Mouse (Mus musculus) mammary gland, adult 2 months (tissue): ENCODE measurements around the gene Nup85. TPM values are rescaled to one million over a fixed set of nuclear protein-coding genes. Genes with fewer than 3 reads are reported as not detected.

ENCODE experiments used
- polyA plus RNA-seq: library from polyadenylated mRNA; depleted of rRNA; stranded (reverse); fragments of >200 nt; gene quantifications from 2 replicates; pipeline ENCODE4 v1.2.3, GENCODE M21; 2012; ENCODE audit warnings: low replicate concordance; rRNA removed

Nup85 gene
- 30.2 and 65.1 TPM in 2 replicates for polyA plus RNA-seq

GRCm38 (mm10) chr11:115564064-115564809, at the start of gene Nup85:
Nup85 (plus strand) TSS chr11:115564434.

DNA sequence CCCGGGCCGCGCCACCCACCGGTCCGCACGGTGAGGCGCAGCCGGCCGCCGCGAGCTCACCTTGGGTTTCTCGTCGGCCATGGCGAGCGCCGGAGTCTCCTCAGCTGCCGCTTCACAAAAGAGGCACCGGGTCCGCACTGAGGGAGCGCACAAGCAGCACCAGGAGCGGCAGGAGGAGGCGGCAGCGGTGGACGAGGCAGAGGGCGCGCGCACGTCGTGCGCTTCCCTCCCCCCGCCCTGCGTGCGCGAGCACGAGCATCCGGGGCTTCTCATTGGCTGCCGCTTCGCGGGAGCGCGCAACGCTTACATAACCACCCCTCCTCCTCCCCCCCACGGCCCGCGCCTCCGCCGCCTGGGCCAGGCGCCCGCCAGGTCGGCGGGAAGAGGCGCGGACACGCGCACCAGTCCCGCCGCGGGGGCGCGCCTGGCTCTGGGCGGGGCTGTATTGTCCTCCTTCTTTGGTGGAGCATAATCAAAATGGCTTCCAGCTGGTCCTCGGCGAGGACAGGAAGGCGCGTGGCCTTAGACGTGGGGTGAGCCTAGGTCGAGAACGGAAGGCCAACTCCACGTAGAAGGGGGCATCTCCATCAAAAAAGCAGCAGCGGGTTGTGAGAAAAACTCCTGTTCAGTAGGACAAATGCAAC, 28.1 kb upstream of the Nup85 start, which contains the start of gene Sumo2:
Gene Sumo2 (minus strand): TSS at position 239 of the 644 bp plus-strand sequence.

GRCm38 (mm10) chr11:115603476-115604303, 39.5 kb downstream of the Nup85 start, which contains the start of the genes Mrps7 and Gga3:
Mrps7 (plus strand) TSS chr11:115603925.
Gga3 (minus strand) TSS chr11:115604051.

GRCm38 (mm10) chr11:115612410-115613137, 48.3 kb downstream of the Nup85 start, which contains the start of gene Mif4gd:
Mif4gd (minus strand) TSS chr11:115612969.

GRCm38 (mm10) chr11:115627705-115628464, 63.7 kb downstream of the Nup85 start, which contains the start of gene Slc25a19:
Slc25a19 (minus strand) TSS chr11:115628295.

Other genes with a start within 250 kb of the Nup85 start
- gene Ush1g, start 242.4 kb upstream of the Nup85 start, polyA plus RNA-seq: 0.26 and 0.37 TPM in 2 replicates
- 0.05 and 0.16 TPM in 2 replicates for gene Otop3, start 229.7 kb upstream of the Nup85 start, polyA plus RNA-seq
- 53.5 and 57.6 TPM in 2 replicates for gene Hid1, start 196.7 kb upstream of the Nup85 start, polyA plus RNA-seq
- gene Cdr2l, start 182.5 kb upstream of the Nup85 start, polyA plus RNA-seq: 18.2 and 20.7 TPM in 2 replicates
- 58.1 and 65.1 TPM in 2 replicates for gene Mrpl58, start 160.7 kb upstream of the Nup85 start, polyA plus RNA-seq
- gene Atp5h, start 144.5 kb upstream of the Nup85 start, polyA plus RNA-seq: 52.6 and 152 TPM in 2 replicates
- 36.0 and 38.1 TPM in 2 replicates for gene Kctd2, start 144.3 kb upstream of the Nup85 start, polyA plus RNA-seq
- 0.42 and 0.57 TPM in 2 replicates for gene Trim80, start 123.9 kb upstream of the Nup85 start, polyA plus RNA-seq
- 5.7 and 10.6 TPM in 2 replicates for gene Slc16a5, start 102.0 kb upstream of the Nup85 start, polyA plus RNA-seq
- 11.8 and 44.6 TPM in 2 replicates for gene Armc7, start 88.8 kb upstream of the Nup85 start, polyA plus RNA-seq
- gene Nt5c, start 72.6 kb upstream of the Nup85 start, polyA plus RNA-seq: 41.8 and 67.1 TPM in 2 replicates
- gene Jpt1, start 50.0 kb upstream of the Nup85 start, polyA plus RNA-seq: 216 and 221 TPM in 2 replicates
- gene Sumo2, start 28.2 kb upstream of the Nup85 start, polyA plus RNA-seq: 32.4 and 64.1 TPM in 2 replicates
- gene Mrps7, start 39.5 kb downstream of the Nup85 start, polyA plus RNA-seq: 24.3 and 26.8 TPM in 2 replicates
- 34.7 and 39.4 TPM in 2 replicates for gene Gga3, start 39.6 kb downstream of the Nup85 start, polyA plus RNA-seq
- gene Mif4gd, start 48.5 kb downstream of the Nup85 start, polyA plus RNA-seq: 164 and 226 TPM in 2 replicates
- gene Slc25a19, start 63.9 kb downstream of the Nup85 start, polyA plus RNA-seq: 176 and 234 TPM in 2 replicates
- 47.1 and 53.9 TPM in 2 replicates for gene Grb2, start 144.2 kb downstream of the Nup85 start, polyA plus RNA-seq
- gene Tmem94, start 201.0 kb downstream of the Nup85 start, polyA plus RNA-seq: 76.6 and 78.5 TPM in 2 replicates
- gene Caskin2, start 249.2 kb downstream of the Nup85 start, polyA plus RNA-seq: 34.2 and 44.3 TPM in 2 replicates